Mouse (Mus musculus) fat pad, adult 2 months (tissue): ENCODE data around the gene Klhl7.

Experiments used
- DNase-seq: peaks from one replicate; pipeline ENCODE4 v3.0.0-alpha.2; 2011; ENCODE audit warnings: low read depth, low spot score; ENCODE audit errors: extremely low read depth

Klhl7 gene

DNA sequence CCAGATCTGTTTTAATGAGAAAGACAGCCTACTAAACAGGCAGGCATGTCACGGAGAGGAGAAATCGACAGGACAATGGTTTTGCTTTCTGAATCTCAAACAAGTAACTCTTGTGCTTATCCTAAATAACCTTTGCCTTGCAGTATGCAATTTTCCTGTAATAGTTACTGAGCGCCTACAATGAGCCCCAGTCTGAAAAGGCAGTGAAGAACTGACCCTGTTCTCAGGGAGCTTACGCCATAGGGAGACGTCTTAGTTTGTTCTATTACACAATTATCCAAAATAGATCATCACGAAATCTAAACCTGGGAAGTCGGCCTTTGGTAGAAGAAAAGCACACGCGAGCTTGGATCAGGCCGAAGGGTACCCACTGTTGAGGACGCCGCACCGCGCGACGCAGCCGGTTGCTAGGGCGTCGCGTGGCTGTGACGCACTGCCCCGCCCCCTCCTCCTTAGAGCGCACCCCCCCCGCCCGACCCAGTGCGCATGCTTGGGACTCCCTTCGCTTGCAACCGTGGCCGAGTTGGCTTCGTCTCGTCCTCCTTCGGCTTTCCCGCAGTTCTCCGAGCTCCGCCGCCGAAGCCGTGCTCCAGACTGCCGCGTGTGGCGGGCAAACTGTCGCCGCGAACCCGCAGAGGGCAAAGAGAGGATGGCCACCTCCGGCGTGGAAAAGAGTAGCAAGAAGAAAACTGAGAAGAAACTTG lies at the start of gene Klhl7:
Klhl7 (plus strand) TSS at position 500 of the 704 bp plus-strand sequence.
- no peak for DNase-seq

DNA sequence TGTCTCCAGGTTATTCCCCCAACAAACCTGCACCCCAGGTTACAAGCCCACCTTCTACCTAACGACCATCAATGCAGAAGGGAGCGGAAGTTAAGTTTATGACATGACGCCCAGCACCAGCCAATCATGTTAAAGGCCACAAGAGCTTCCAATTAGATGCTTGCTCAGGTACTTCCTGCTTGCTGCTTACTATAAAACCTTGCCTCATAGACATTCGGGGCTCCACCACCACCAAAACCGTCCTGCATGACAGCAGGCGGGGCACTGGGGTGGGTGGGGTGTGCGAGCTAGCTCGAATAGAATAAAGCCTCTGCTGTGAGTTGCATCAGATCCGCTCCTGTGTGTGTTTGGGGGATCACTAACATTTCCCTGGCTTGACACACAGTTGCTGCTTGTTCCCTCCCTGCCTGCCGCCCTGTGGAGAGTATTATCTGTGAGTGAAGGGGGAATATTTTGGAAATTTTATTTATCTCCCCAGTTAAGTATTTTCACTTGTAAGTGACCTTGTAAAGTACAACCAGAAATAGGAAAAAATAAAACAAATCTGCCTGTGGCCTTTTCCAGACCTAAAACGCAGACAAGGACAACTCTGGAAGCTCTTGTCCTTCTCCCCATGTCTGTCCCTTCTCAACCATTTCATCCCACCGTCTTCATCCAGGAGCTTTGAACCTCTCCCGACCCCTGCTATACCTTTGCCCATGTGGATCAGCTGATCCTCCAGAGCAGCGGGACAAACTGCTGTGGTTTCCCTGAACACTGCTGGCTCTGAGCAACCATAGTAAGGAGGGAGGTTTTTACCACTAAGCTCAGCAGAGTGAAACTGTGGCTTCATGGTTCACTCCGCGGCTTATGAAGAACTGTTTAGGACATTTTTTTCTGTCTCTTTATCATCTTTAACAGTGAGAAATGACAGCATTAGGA lies 48.4 kb upstream of the Klhl7 start:
- no peak for DNase-seq

DNA sequence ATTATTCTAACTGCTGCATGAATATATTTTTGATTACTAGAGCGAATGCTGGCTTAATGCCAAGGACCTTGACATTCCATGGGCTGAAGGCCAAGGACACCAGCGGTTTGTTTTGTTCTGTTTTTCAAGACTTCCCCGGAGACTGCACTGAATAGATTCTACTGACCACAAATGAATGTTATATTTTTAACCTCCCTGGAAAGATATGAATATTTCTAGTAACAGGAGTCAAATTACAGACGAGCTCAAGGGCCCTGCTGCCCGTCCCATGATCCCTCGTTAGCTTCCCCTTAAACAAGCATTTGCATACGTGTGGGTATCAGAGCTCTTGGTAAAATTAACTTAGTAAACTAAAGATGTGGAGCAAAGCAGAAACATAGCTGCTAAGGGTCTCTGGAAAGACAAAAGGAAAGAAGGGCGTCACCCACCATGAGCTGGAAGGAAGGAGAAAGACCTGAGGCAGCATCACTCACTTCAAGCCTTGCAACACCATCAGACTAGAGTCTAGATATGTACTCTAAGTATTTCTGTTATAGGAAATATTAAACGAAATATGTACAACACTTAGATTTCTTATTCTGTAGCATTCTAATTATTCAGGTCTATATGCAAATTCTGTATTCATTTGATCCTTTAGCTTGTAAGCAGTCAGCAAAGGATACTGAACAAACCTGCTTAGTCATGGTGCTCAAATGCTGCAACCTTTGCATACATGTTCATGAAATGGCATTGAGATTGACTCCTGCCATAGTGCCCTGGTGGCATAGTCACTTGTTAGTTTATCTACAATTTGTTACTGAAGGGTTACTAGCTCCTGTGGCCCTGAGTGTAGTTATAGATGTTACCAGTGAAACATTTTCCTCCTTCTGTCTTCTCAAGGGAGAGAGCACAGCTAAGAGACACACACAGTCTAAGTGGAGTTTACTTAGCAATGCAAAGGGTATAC lies 46.9 kb upstream of the Klhl7 start:
- DNase-seq = no peak

DNA sequence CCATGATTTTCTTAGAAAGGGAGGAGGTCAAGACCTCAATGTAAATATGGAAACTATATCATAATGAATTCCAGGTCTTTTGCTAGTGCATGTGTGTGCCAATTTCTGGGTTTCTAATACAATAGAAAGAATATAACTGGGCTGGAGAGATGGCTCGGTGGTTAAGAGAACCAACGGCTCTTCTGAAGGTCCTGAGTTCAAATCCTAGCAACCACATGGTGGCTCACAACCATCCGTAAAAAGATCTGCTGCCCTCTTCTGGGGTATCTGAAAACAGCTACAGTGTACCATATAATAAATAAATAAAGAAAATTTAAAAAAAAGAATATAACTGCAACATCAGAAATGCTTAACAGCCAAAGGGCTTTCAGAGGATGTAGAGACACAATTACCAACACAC lies 46.0 kb upstream of the Klhl7 start:
- no peak for DNase-seq

DNA sequence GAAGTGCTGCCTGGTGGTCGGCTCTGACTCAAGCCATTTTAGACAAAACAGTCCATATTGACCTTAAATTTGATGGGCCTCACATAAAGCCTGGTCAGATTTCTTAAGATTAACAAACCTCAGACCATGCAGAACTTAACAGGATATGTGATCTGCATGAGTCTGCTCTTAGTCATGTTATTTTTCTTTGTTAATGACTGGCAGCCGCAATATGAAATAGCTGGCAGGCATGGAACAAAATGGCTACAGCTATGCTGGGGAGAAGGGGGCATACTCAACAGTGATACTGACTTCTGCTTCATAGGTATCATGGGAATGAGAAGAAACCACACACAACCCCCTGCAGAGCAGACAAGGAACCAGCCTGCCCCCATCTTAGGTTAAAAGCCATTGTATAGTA lies 43.5 kb upstream of the Klhl7 start:
- DNase-seq = no peak

DNA sequence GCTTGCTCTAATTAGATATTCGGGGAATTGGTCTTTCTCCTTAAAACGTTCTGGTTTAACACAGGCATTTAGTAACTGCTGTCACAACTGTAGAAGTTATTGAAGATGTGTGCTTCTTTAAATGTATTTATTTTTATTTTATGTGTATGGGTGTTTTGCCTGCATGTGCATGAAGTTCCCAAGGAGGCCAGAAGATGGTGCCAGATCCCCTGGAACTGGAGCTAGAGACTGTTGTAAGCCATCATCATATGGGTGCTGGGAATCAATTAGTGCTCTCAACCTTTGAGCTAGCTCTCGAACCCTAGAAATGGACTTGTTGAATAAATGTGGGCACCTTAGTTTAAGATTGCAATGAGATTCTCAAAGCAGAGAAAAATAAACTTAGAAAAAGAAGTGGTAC lies 42.8 kb upstream of the Klhl7 start:
- no peak for DNase-seq

DNA sequence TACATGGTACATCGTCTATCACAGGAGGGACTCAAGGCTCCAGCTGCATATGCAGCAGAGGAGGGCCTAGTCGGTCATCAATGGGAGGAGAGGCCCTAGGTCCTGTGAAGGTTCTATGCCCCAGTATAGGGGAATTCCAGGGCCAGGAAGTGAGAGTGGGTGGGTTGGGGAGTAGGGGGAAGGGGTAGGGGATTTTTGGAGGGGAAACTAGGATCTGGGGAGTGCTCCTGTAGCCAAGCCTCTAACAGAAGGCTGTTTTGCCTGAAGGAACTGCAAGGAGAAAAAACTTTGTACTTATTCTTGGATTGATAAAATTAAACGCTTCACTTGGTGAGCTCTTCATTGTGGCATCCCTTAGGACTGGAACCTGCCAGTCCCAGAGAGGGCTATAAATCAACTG lies 39.5 kb upstream of the Klhl7 start:
- DNase-seq = no peak

DNA sequence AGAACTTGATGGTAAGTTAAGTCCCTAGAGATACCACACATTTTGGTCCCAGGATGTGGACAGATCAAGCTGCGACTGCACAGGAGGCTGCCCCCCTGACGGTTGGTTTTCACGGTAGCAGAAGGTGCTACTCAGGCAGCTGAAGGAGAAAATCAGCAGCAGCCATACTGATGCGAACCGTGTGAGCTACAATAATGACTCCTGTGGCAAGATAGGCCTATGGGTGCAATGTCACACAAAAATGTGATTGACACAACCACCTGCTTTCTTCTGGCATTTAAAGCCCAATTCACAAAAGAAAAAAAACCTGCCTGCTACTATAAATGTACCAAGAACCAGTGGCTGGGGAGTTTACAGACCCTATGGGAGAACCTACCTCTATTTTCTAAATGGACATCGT lies 37.4 kb upstream of the Klhl7 start:
- no peak for DNase-seq

DNA sequence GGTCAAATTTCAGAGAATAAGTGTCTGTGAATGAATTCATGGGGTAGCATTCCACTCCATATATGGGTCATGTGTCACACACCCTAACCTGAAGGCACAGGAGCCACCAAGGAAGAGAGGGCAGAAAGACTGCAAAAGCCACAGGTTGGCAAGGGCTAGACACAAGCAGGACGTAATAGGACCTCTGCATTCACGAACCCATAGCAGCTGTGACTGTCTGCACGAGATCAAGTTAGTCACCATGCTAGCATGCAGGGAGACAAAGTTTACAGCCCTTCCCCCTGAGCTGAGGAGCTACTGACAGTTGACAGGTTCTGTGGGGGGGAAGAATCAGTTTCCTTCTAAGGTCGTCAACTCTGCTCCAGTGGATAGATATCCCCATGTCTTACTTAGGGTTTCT lies 36.9 kb upstream of the Klhl7 start:
- DNase-seq = no peak

DNA sequence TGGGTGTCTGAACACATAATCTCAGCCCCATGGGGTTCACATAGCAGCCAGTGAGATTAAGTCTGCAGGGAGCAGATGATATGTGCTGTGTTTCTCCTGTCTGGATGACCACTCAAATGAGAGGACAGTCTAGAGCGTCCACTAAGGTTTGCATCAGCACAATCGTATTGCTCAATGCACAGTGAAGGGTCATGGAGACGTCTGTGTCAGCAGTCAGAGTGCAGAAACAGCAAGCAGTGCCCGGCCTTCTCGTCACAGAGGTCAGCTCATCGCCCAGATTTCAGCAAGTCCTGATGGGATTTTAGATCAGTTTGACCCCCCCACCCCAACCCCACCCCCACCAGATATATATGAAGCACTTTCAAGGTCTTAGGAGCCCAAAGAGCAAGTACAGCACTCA lies 31.4 kb upstream of the Klhl7 start:
- no peak for DNase-seq

DNA sequence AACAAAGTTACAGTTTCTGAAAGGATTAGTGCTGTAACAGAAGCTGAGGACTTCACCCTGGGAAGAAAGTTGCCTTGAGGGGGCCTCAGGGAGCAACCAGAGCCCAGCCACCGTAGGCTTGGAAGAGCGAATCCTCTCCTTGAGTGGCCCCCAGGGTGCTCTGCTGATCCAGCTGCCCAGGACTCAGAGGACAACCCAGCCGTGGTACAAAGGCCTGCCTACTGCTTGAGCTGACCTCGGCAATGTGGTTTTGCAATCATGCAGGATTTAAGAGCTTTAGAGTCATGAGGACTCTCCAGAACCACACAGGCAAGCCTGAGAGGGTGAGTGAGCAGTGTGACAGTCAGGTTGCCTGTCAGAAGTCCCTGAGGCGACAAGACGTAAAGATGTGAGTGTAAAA lies 28.4 kb upstream of the Klhl7 start:
- DNase-seq = peak; percentile 26

DNA sequence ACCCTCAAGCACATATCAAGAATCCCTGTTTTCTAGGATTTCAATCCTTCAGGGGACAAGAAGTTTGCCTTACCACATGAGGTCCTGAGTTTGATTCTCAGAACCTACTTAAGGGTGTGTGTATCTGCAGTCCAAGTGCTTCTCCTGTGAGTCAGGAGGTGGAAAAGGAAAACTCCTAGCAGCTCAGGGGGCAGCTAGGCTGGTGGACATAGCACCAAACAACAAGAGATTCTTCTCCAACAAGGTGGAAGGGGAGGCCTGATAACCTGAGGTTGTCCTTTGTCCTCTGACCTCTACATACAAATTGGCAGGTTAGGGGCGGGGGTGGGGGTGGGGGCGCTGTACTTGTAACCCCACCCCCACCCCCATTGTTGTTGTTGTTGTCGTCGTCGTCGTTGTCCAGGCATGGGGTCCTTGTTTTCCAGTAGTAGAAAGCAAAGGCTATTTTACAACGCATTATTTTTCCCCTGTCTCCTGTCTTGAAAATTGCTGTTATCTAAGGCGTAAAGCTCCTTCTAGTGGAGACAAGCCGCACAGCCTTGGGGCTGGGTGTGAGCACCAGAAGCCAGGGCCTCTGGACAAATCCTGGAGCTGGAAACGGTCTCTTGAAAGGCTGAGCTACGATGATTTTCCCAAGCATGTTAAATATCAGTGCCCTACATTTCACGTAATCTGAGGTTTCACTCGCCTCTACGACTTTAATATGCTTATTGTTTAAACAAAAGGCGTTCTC lies 23.3 kb upstream of the Klhl7 start:
- DNase-seq = no peak

DNA sequence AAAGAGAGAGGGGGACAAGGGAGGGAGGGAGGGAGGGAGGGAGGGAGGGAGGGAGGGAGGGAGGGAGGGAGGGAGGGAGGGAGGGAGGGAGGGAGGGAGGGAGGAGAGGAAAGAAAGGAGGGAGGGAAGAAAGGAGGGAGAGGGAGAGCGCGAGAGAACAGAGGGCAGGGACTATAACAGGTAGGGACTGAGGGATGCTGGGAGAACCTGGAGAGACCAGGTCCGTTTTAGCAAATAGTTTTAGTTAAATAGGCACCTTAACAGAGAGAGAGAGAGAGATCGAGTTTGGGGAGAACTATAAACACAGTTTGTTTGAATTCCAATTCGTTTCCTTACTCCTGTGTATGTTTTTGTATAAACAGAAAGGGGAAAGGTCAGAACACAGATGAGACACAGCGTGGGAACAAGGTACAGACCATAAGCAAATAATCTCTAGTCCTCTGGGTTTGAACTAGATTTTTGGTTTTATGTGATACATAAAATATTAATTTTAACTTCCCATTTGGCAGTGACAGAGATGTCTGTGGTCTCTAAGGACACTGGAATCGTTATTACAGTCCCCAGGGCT lies 22.6 kb upstream of the Klhl7 start:
- DNase-seq = no peak

DNA sequence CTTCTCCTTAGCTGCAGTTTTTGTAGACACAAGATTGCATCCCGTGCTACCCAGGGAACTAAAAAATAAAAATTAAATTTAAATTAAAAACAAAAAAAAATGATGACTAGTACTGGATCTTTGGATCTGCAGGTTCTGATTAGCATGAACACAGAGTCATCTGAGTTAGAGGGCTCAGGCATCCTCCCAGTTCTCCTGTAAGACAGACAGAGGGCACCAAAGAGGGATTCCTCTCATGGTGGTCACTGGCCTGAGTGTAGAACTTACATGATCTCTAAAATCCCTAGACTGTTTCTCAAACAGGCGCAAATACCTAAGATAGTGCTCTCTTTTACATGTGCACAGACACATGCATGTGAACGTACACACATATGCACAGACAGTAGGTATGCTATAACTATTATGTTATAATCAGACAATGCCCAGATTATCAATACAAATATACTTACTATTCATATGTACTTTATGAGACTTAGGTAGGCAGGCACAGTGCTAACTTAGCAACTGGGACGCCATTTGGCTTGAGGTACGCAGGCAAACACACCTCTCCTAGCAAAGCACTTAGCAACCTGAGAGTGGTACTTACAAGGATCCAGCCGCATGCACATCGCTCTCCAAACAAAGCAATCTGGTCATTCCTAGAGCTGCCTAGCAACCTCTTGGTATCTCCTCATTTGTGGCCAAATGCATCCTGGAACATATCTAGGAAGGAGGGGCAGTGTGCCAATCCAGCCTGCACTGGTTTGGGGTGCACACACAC lies 21.8 kb upstream of the Klhl7 start:
- DNase-seq = no peak

DNA sequence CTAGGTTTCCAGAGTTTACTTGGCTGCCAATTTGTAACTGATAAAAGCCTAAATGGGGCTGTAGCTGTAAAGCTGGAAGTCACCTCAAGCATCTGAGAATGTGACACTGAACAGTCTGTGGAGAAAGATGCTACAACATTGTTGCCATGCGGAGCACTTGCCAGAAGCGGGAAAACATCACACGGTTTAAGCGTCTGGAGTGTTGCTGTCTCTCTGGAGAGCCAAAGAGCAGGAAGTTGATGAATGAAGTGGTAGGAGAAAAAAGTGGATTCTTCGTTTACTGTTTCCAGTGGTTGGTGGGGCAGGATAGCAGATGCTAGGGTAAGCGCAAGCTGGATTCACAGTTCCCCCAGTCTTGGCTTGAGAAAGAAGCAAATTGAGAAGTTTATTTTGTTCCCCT lies 19.6 kb upstream of the Klhl7 start:
- DNase-seq = no peak

DNA sequence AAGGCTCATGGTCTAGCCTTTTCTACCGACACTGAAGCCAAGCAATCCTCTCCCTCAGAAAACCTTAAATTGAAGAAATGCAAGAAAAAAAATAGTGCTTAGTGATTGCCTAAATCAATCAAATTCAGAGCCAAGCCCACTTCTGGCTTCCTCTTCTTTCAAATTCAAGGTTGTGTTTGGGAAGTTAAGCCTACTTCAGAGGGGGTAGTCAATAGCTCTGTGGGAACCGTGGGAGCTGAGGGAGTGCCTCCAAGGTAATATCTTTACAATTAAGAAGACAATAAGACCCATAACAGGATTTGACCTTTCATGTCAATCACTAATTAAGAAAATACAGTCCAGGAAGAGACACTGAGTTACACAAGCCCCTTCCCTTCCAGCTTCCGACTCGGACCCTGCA lies 15.6 kb upstream of the Klhl7 start:
- DNase-seq = no peak

DNA sequence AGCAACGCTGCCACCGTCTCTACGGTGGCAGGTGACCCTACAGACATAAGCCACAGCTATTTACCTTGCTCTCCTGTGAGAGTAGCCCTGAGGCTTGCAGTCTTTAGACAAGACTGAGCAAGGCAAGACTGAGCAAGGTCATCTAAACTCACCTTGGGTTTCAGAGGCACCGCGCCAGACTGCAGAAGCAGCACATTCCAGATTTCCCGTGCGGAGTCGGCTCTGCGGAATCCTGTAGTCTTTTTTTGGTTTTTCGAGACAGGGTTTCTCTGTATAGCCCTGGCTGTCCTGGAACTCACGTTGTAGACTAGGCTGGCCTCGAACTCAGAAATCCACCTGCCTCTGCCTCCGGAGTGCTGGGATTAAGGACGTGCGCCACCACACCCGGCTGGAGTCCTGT lies 14.2 kb upstream of the Klhl7 start:
- no peak for DNase-seq

DNA sequence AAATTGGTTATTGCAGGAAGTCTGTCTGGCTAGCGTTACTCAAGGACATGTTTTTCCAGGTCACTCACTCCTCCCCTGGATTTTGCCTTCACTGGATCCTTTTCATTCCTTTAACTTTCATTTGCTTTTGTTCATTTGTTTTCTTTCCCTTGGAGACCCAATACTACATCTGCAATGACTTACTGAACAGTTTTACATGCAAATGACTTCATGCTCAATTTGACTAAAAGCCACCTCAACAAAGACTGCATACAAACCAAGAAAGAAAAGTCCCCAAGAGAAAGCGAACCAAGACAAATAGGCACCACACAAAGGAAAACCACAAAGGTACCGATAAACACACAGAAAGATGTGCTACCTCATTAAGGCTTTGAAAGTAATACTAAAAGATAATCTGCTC lies 13.5 kb upstream of the Klhl7 start:
- no peak for DNase-seq

DNA sequence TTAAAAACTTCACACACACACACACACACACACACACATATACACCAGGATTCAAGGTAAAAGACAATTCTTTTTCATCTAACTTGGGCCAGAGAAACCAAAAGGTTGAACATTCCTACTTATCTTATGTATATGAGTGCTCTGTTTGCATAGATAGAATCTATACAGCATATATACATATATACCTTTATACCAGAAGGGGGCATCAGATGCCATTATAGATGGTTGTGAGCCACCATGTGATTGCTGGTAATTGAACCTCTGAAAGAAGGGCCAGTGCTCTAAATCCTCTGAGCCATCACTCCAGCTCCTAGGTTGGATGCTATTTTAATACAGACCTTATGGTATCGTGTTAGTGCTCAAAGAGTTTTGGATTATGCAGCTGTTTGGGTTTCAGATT lies 12.0 kb upstream of the Klhl7 start:
- DNase-seq = no peak

DNA sequence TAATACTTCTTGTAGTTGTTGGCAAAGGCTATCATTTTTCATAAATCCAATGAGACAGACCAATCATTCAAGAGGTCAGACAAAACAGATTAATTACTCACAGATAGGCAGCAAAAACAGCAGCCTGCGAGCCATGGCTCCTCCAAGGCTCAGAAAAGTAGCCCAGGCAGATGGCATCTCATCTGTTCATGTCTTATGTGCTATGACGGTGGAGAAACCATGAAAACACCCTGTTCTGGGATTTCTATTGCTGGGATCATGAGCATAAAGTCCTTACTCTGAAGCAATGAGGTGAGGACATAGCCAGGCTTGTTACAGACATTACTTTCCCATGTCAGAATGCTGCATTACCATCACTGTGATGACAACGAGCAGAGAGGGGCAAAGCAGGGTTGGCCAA lies 7.9 kb upstream of the Klhl7 start:
- no peak for DNase-seq
